Mouse (Mus musculus): ENCODE measurements around the gene Cpz.

GRCm38 (mm10) chr5:35536271-35536670 lies 10.8 kb upstream of the Cpz start:
- TF ChIP-seq CTCF (IDR thresholded peaks at IDR 0.05; ENCODE audit: low read depth, low read length) (no peak), POLR2A (IDR thresholded peaks at IDR 0.05; ENCODE audit: borderline replicate concordance, low read depth, low read length) (no peak)

All from bone marrow macrophage, adult 2 months (primary cell).